Mouse (Mus musculus) forebrain, embryonic 13.5 days (tissue): Measurements from ENCODE around the gene Usp36. TPM values are rescaled to one million over a fixed set of nuclear protein-coding genes. Genes with fewer than 3 reads are reported as not detected.
A peak's percentile ranks its signal among the peaks of the same experiment; 100 is the strongest.

ENCODE experiments used
- ATAC-seq: fragments of 200-750 bp; cut with Nextera tagmentation; 2 replicates; pipeline ENCODE4 v1.8.0; 2017
- H3K27ac ChIP-seq: fragments of 300-500 bp; sonication (generic); 2 replicates; pipeline ENCODE4 v1.5.1; 2015; ENCODE audit warnings: inconsistent platforms, mild to moderate bottlenecking, moderate library complexity
- H3K27me3 ChIP-seq: fragments of 300-500 bp; sonication (generic); 2 replicates; pipeline ENCODE4 v1.6.1; 2015; ENCODE audit warnings: mild to moderate bottlenecking, inconsistent platforms
- H3K36me3 ChIP-seq: fragments of 300-500 bp; sonication (generic); 2 replicates; pipeline ENCODE4 v1.6.1; 2015; ENCODE audit warnings: mild to moderate bottlenecking, inconsistent platforms; ENCODE audit not compliant: poor library complexity, severe bottlenecking
- H3K4me1 ChIP-seq: fragments of 300-500 bp; sonication (generic); 2 replicates; pipeline ENCODE4 v1.6.1; 2015; ENCODE audit warnings: inconsistent platforms
- H3K4me2 ChIP-seq: fragments of 300-500 bp; sonication (generic); 2 replicates; pipeline ENCODE4 v1.6.1; 2015; ENCODE audit warnings: inconsistent platforms, mild to moderate bottlenecking, moderate library complexity
- H3K4me3 ChIP-seq: fragments of 300-500 bp; sonication (generic); 2 replicates; pipeline ENCODE4 v1.5.1; 2015; ENCODE audit warnings: mild to moderate bottlenecking, inconsistent platforms
- H3K9ac ChIP-seq: fragments of 300-500 bp; sonication (generic); 2 replicates; pipeline ENCODE4 v1.6.1; 2015; ENCODE audit warnings: mild to moderate bottlenecking, inconsistent platforms
- H3K9me3 ChIP-seq: fragments of 300-500 bp; sonication (generic); replicated peaks from 2 replicates; pipeline ENCODE4 v1.6.1; 2016; ENCODE audit warnings: inconsistent platforms
- WGBS: fragments of 180-500 bp; shearing (Covaris S2); methylation state at CpG from one replicate; pipeline ENCODE4 v1.1.7; 2015; 5-methylcytosine and 5-hydroxymethylcytosine counted together
- polyA plus RNA-seq: library from polyadenylated mRNA; unstranded; fragments of >200 nt; fragmentation: Nextera tagmentation; extraction: Ambion mirVana; gene quantifications from 2 replicates; pipeline ENCODE4 v1.2.1, GENCODE M21; 2015

Gene Usp36
- polyA plus RNA-seq, 1 experiment from 2014 or later = 14.1 TPM

GRCm38 (mm10) chr11:118292671-118293070 lies 2.6 kb upstream of the Usp36 start:
- Histone ChIP-seq H3K36me3 (0 out of 2 replicates have a peak, but pooled peaks cover 1% of the 10 kb centered on the region), H3K9me3 (no peaks in the 10 kb centered on the region), H3K27ac (no peak overlapping the region), H3K4me1 (peaks cover 20% of the 10 kb centered on the region), H3K27me3 (no peaks in the 10 kb centered on the region), H3K4me3 (no peak overlapping the region), H3K9ac (no peak overlapping the region), H3K4me2 (no peak overlapping the region)
- 53% methylated on average over 6 of the region's 6 CpGs for WGBS
- ATAC-seq = no peak

DNA sequence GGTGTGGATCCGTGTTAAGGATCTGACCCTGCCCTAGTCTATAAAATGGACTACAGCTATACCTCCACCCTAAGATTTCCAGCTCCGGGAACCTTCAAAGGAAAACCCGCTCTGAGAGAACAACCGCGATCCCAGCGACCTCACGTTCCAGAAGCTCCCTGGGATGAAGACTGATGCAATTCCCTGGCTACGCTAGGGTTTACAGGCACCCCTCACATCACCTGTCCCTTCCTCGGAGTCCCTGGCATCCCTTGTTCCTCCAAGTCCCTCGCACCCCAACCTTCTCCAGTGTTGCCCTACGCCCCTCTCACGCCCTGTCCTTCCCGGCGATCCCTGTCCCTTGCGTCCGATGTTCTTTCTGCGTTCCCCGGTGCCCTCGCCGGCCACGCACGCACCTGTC lies 482 bp downstream of the Usp36 start:
- WGBS = 0% methylated on average over 22 of the region's 22 CpGs
- no peak; the same call in 1 of the 2 replicates for ATAC-seq

GRCm38 (mm10) chr11:118289037-118289511 lies 970 bp downstream of the Usp36 start:
- Histone ChIP-seq H3K4me1 (peaks cover 20% of the 10 kb centered on the region), H3K9ac (peak overlapping the region; percentile 93), H3K4me3 (peak overlapping the region; percentile 90), H3K27me3 (no peaks in the 10 kb centered on the region), H3K27ac (peak overlapping the region; percentile 59; the same call in 1 of the 2 replicates), H3K36me3 (peaks cover 36% of the 10 kb centered on the region), H3K4me2 (peak overlapping the region; percentile 90), H3K9me3 (no peaks in the 10 kb centered on the region)
- WGBS = 2% methylated on average over 16 of the region's 16 CpGs
- ATAC-seq = no peak

More for the DNA sequence above, 482 bp downstream of the Usp36 start:
- Histone ChIP-seq H3K27ac (peak overlapping the region; percentile 59), H3K36me3 (peaks cover 32% of the 10 kb centered on the region), H3K4me1 (peaks cover 20% of the 10 kb centered on the region), H3K9me3 (no peaks in the 10 kb centered on the region), H3K4me2 (peak overlapping the region; percentile 90), H3K27me3 (no peaks in the 10 kb centered on the region), H3K9ac (peak overlapping the region; percentile 93), H3K4me3 (peak overlapping the region; percentile 90)

- WGBS = 95% methylated on average over 9 of the region's 9 CpGs
- peaks cover 51% of the 10 kb centered on the region for H3K36me3 ChIP-seq
- ATAC-seq = no peak
- no peak overlapping the region for H3K9ac ChIP-seq
- H3K4me2 ChIP-seq = no peak overlapping the region
- H3K9me3 ChIP-seq = no peaks in the 10 kb centered on the region
- H3K27me3 ChIP-seq = no peaks in the 10 kb centered on the region
- no peak overlapping the region for H3K4me3 ChIP-seq
- H3K27ac ChIP-seq = no peak overlapping the region
- peaks cover 20% of the 10 kb centered on the region for H3K4me1 ChIP-seq
Measured at GRCm38 (mm10) chr11:118287573-118287972, 2.5 kb downstream of the Usp36 start.

- Histone ChIP-seq H3K9me3 (no peaks in the 10 kb centered on the region), H3K9ac (no peak overlapping the region), H3K27ac (no peak overlapping the region), H3K4me1 (peaks cover 20% of the 10 kb centered on the region), H3K4me2 (no peak overlapping the region), H3K27me3 (no peaks in the 10 kb centered on the region), H3K4me3 (no peak overlapping the region), H3K36me3 (peaks cover 63% of the 10 kb centered on the region)
- ATAC-seq = no peak
- 93% methylated on average over 9 of the region's 9 CpGs for WGBS
Measured at GRCm38 (mm10) chr11:118286434-118286833, 3.6 kb downstream of the Usp36 start.

DNA sequence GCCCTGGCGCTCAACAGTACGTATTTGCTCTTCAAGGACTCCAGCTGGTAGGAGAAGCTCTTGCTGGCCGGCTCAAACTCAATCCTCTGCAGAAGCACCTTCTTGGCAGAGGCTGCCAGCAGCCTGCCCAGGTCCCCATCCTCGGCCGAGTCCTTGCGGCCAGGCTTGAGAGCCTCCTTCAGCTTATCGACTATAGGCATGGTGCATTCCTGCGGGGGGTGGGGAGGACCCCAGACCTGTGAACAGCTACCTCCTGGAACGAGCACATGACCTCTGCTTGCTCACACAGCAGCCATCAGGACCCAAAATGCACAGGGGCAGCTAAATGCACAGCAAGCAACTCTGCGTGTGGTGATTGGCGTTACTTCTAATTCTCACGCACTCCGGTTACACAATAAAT lies 4.3 kb downstream of the Usp36 start:
- H3K4me2 ChIP-seq = no peak overlapping the region
- H3K27me3 ChIP-seq = no peaks in the 10 kb centered on the region
- H3K27ac ChIP-seq = no peak overlapping the region
- peaks cover 68% of the 10 kb centered on the region for H3K36me3 ChIP-seq
- H3K4me3 ChIP-seq = no peak overlapping the region
- peaks cover 16% of the 10 kb centered on the region for H3K4me1 ChIP-seq
- 91% methylated on average over 13 of the region's 13 CpGs for WGBS
- no peaks in the 10 kb centered on the region for H3K9me3 ChIP-seq
- ATAC-seq = no peak
- no peak overlapping the region for H3K9ac ChIP-seq

DNA sequence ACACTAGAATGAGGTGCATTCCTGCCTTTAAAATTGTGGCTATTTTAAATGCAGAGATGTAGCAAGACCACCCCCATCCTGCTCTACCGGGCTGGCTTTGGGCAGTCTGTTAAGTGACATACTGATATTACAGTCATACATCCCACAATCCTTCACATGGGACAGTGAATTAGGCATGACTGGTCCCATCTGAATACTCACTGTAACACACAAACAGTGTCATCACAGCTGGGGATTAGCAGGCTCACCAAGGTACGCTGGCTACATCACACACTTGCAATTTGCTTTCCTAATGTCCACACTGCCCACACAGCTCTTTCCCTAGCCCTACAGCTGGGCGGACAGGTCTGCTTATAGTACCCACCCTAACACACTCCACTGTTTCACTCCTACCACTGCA lies 9.8 kb downstream of the Usp36 start:
- WGBS = 95% methylated on average over 3 of the region's 3 CpGs
- H3K4me1 ChIP-seq = no peaks in the 10 kb centered on the region
- H3K36me3 ChIP-seq = peaks cover 99% of the 10 kb centered on the region
- H3K27me3 ChIP-seq = no peaks in the 10 kb centered on the region
- ATAC-seq = no peak
- no peaks in the 10 kb centered on the region for H3K9me3 ChIP-seq
- no peak overlapping the region for H3K9ac ChIP-seq
- H3K4me3 ChIP-seq = no peak overlapping the region
- no peak overlapping the region for H3K27ac ChIP-seq
- no peak overlapping the region for H3K4me2 ChIP-seq

DNA sequence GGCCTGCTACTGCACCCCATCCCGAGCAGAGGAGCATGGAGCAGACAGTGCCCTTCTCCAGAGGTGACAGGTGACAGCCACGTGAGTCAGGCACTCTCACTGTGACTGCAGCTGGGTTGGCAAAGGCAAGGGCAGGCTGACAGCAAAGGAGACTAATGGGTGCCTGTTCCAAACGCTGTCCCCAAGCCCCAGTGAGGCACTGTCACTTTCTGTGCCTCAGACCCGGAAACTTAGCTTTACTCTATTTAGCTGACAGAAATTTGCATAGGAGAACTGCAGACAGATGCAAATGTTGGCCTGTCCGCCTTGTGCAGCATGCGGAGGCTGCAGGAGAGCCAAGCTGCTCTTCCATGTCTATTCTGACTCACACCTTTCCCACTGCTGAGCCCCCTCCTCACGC lies 13.7 kb downstream of the Usp36 start:
- H3K4me3 ChIP-seq = no peak overlapping the region
- no peaks in the 10 kb centered on the region for H3K4me1 ChIP-seq
- no peak overlapping the region for H3K27ac ChIP-seq
- no peaks in the 10 kb centered on the region for H3K9me3 ChIP-seq
- no peak overlapping the region for H3K4me2 ChIP-seq
- no peak for ATAC-seq
- H3K9ac ChIP-seq = no peak overlapping the region
- WGBS = 89% methylated on average over 7 of the region's 7 CpGs
- peaks cover 99% of the 10 kb centered on the region for H3K36me3 ChIP-seq
- no peaks in the 10 kb centered on the region for H3K27me3 ChIP-seq

GRCm38 (mm10) chr11:118275092-118275491 lies 15.0 kb downstream of the Usp36 start:
- ATAC-seq = no peak
- no peak overlapping the region for H3K9ac ChIP-seq
- no peaks in the 10 kb centered on the region for H3K27me3 ChIP-seq
- no peaks in the 10 kb centered on the region for H3K9me3 ChIP-seq
- no peak overlapping the region for H3K27ac ChIP-seq
- WGBS = 96% methylated on average over 9 of the region's 9 CpGs
- peaks cover 98% of the 10 kb centered on the region for H3K36me3 ChIP-seq
- no peak overlapping the region for H3K4me2 ChIP-seq
- no peaks in the 10 kb centered on the region for H3K4me1 ChIP-seq
- H3K4me3 ChIP-seq = no peak overlapping the region

GRCm38 (mm10) chr11:118269827-118270226 lies 20.2 kb downstream of the Usp36 start:
- Histone ChIP-seq H3K4me1 (no peaks in the 10 kb centered on the region), H3K27me3 (no peaks in the 10 kb centered on the region), H3K27ac (no peak overlapping the region), H3K36me3 (peaks cover 96% of the 10 kb centered on the region), H3K9me3 (no peaks in the 10 kb centered on the region), H3K4me2 (no peak overlapping the region), H3K9ac (no peak overlapping the region), H3K4me3 (no peak overlapping the region)
- WGBS = 95% methylated on average over 3 of the region's 3 CpGs
- ATAC-seq = no peak

DNA sequence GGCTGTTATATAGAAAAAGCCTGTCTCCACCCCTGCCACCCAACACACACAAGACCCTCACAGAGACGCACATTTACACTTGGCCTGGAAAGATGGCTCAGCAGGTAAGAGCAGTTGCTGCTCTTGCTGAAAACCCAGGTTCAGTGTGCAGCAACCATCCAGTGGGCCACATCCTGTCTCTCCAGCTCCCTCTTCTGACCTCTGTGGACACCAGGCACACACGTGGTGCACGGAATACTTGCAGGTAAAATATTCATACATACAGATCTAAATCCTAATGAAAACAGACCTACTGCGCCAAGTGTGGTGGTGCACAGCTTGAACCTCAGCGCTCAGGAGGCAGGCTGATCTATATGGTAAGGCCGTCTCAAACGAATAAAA lies 23.4 kb downstream of the Usp36 start:
- ATAC-seq = no peak
- peaks cover 96% of the 10 kb centered on the region for H3K36me3 ChIP-seq
- no peak overlapping the region for H3K4me3 ChIP-seq
- H3K4me2 ChIP-seq = no peak overlapping the region
- H3K9me3 ChIP-seq = no peaks in the 10 kb centered on the region
- WGBS = 95% methylated on average over 7 of the region's 7 CpGs
- no peak overlapping the region for H3K27ac ChIP-seq
- H3K4me1 ChIP-seq = no peaks in the 10 kb centered on the region
- no peak overlapping the region for H3K9ac ChIP-seq
- no peaks in the 10 kb centered on the region for H3K27me3 ChIP-seq

DNA sequence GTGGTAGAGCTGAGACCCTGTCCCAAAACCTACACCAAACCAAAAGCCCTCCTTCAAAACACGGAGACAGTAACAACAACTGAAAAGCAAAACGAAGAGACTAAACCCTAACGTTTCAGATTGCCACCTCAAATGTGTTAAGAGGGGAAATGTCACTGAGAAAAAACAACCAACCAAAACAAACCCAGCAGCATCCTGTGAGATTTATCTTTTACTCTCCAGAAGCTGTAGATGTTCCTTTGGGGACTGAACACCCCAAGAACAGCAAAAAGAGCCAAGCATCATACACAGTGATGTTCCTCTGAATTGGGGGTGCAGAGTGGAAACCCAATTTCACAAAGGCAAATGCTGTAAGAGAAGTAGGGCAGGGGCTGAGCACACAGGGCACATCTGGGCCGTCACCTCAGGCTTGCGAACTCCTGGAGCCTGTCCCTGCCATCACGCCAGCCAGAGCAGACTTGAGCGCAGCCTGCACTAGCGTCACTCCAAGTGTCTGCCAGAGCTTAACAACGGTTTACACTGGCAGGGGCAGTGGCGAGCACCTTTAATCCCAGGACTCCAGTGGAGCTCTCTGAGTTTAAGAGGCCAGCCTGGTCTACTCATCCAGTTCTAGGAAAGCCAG lies 23.9 kb downstream of the Usp36 start:
- ATAC-seq = no peak
- H3K4me2 ChIP-seq = no peak overlapping the region
- WGBS = 90% methylated on average over 10 of the region's 10 CpGs
- H3K4me1 ChIP-seq = no peaks in the 10 kb centered on the region
- peaks cover 96% of the 10 kb centered on the region for H3K36me3 ChIP-seq
- H3K27me3 ChIP-seq = no peaks in the 10 kb centered on the region
- H3K9me3 ChIP-seq = no peaks in the 10 kb centered on the region
- H3K27ac ChIP-seq = no peak overlapping the region
- H3K4me3 ChIP-seq = no peak overlapping the region
- H3K9ac ChIP-seq = no peak overlapping the region

- Histone ChIP-seq H3K36me3 (peaks cover 98% of the 10 kb centered on the region), H3K27ac (no peak overlapping the region), H3K4me2 (no peak overlapping the region), H3K9me3 (no peaks in the 10 kb centered on the region), H3K9ac (no peak overlapping the region), H3K4me3 (no peak overlapping the region), H3K4me1 (no peaks in the 10 kb centered on the region), H3K27me3 (no peaks in the 10 kb centered on the region)
- no peak for ATAC-seq
- WGBS = 93% methylated on average over 11 of the region's 11 CpGs
Measured at GRCm38 (mm10) chr11:118265621-118266020, 24.4 kb downstream of the Usp36 start.
